Mouse (Mus musculus) olfactory bulb, adult 2 months (tissue): ENCODE measurements around the gene Pde5a. TPM values are rescaled to one million over a fixed set of nuclear protein-coding genes. Genes with fewer than 3 reads are reported as not detected.

Source experiments
- H3K27ac ChIP-seq: fragments of 200-500 bp; 2 replicates; pipeline ENCODE4 v1.5.1; 2012; ENCODE audit warnings: low read depth, low read length; ENCODE audit not compliant: insufficient read depth
- H3K4me1 ChIP-seq: fragments of 200-500 bp; 2 replicates; pipeline ENCODE4 v1.6.1; 2012; ENCODE audit warnings: low read length; ENCODE audit not compliant: control insufficient read depth, insufficient read depth
- H3K4me3 ChIP-seq: fragments of 200-500 bp; 2 replicates; pipeline ENCODE4 v1.5.1; 2012; ENCODE audit warnings: mild to moderate bottlenecking, low read depth, low read length, moderate library complexity; ENCODE audit not compliant: insufficient read depth
- CTCF ChIP-seq: fragments of 200-500 bp; IDR thresholded peaks from 2 replicates; pipeline ENCODE4 v1.5.1; 2012; ENCODE audit warnings: low read depth, mild to moderate bottlenecking, low read length, moderate library complexity; ENCODE audit not compliant: insufficient read depth
- POLR2A ChIP-seq: fragments of 200-500 bp; IDR thresholded peaks from 2 replicates; pipeline ENCODE4 v1.6.1; 2012; ENCODE audit warnings: mild to moderate bottlenecking, low read depth, low read length, moderate library complexity; ENCODE audit not compliant: insufficient read depth
- WGBS: fragments of 180-500 bp; shearing (Covaris S2); methylation state at CpG from one replicate; pipeline ENCODE4 v1.1.7; 2018; 5-methylcytosine and 5-hydroxymethylcytosine counted together
- polyA plus RNA-seq: library from polyadenylated mRNA; stranded (reverse); fragments of >200 nt; gene quantifications from 2 replicates; pipeline ENCODE4 v1.2.4, GENCODE M21; 2012; ENCODE audit warnings: low replicate concordance; ENCODE audit not compliant: missing spikeins, insufficient read depth, insufficient read length

Gene Pde5a
- polyA plus RNA-seq, 1 experiment: not detected

GRCm38 (mm10) chr3:122888371-122888819, 159.6 kb downstream of the Pde5a start:
- Histone ChIP-seq H3K4me3 (no peak overlapping the region), H3K4me1 (no peaks in the 10 kb centered on the region), H3K27ac (no peak overlapping the region)
- 83% methylated on average over 5 of the region's 5 CpGs for WGBS
- TF ChIP-seq POLR2A: no peak
- no peak for TF ChIP-seq CTCF

GRCm38 (mm10) chr3:122894772-122895171, 166.0 kb downstream of the Pde5a start, which contains the start of gene Fabp2:
Fabp2 (plus strand) TSS chr3:122895072.
- 97% methylated on average over 3 of the region's 3 CpGs for WGBS
- TF ChIP-seq POLR2A (no peak), CTCF (no peak)

GRCm38 (mm10) chr3:122895189-122895731, 166.5 kb downstream of the Pde5a start:
- no peak overlapping the region for H3K4me3 ChIP-seq
- no peak for TF ChIP-seq POLR2A
- no peak for TF ChIP-seq CTCF
- 85% methylated on average over 11 of the region's 11 CpGs for WGBS
- no peak overlapping the region for H3K27ac ChIP-seq
- no peaks in the 10 kb centered on the region for H3K4me1 ChIP-seq

More at GRCm38 (mm10) chr3:122894772-122895171, 166.0 kb downstream of the Pde5a start, which contains the start of gene Fabp2:
- Histone ChIP-seq H3K4me3 (no peak within 1 kb of the TSS), H3K4me1 (no peaks in the 10 kb centered on the region), H3K27ac (no peak within 1 kb of the TSS)

DNA sequence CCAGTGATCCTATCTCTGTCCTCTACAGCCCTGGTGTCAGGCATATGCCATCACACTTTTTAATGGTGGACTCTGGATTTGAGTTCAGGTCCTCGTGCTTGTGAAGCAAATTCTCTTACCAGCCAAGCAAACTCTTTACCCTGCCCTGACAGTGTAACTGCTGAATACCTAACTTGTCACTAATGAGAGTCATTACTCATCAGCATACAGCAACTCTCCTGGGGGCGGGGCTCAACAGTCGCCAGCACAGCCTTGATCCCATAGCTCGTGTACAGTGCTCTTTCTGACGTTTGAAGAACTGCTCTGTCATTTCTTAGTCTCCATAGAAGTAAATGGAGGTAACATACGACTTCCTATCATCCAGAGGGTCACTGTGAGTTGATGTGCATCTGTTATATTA, 169.5 kb downstream of the Pde5a start:
- Histone ChIP-seq H3K27ac (no peak overlapping the region), H3K4me3 (no peak overlapping the region), H3K4me1 (no peaks in the 10 kb centered on the region)
- 63% methylated on average over 6 of the region's 6 CpGs for WGBS
- TF ChIP-seq POLR2A: no peak
- TF ChIP-seq CTCF: no peak

- H3K27ac ChIP-seq: no peak overlapping the region
- H3K4me3 ChIP-seq: no peak overlapping the region
- no peak for TF ChIP-seq CTCF
- WGBS: 43% methylated on average over 12 of the region's 12 CpGs
- no peaks in the 10 kb centered on the region for H3K4me1 ChIP-seq
Measured at GRCm38 (mm10) chr3:122903746-122904433, 175.1 kb downstream of the Pde5a start.

DNA sequence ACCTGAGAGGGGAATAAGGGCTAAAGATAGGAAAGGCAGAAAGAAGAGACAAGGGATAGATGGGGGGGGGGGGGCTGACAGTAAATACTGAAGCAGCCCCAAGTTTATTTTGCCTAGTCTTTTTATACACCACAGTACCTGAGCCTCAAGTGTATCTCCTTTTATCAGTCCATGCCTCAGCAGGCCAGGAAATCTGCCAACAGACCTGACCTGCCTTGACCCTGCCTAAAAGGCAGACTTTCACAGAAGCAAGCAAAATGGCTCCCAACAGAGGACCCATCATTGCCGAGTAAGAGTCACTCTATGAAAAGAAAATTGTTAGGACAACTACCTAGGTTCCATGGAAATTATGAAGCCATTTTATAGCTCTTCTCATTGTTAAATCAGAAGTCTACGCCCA, 179.1 kb downstream of the Pde5a start:
- Histone ChIP-seq H3K4me1 (no peaks in the 10 kb centered on the region), H3K27ac (no peak overlapping the region), H3K4me3 (no peak overlapping the region)
- TF ChIP-seq CTCF (no peak), POLR2A (no peak)
- WGBS: 85% methylated on average over 2 of the region's 2 CpGs

Other genes starting within 250 kb of the Pde5a start
- gene Fnbp1l, start 109.2 kb upstream of the Pde5a start, polyA plus RNA-seq: 787 TPM in 1 of 2 replicates, not detected in the other
- gene Fabp2, start 166.1 kb downstream of the Pde5a start, polyA plus RNA-seq: not detected in 2 replicates
- not detected in 2 replicates for gene Gm10959, start 190.4 kb downstream of the Pde5a start, polyA plus RNA-seq
- gene 1810037I17Rik, start 195.3 kb downstream of the Pde5a start, polyA plus RNA-seq: not detected in 2 replicates